Mouse (Mus musculus): ENCODE data around the gene Znrf3. TPM values are rescaled to one million over a fixed set of nuclear protein-coding genes. Genes with fewer than 3 reads are reported as not detected.

Znrf3 gene
- polyA plus RNA-seq, 1 experiment from 2014 or later, result 11.7 TPM

GRCm38 (mm10) chr11:5380275-5380674, 64.4 kb downstream of the Znrf3 start:
- no peak for DNase-seq (ENCODE audit: low spot score)
- H3K4me2 ChIP-seq (ENCODE audit: low read depth, low read length), result no peak overlapping the region
- no peaks in the 10 kb centered on the region for H3K27me3 ChIP-seq (ENCODE audit: control insufficient read depth, insufficient read depth, low read length)
- no peaks in the 10 kb centered on the region for H3K9me3 ChIP-seq (replicated peaks; ENCODE audit: control insufficient read depth, low read length)
- no peaks in the 10 kb centered on the region for H3K36me3 ChIP-seq (replicated peaks; ENCODE audit: control insufficient read depth, insufficient read depth, low read depth, low read length)
- ATAC-seq (replicated peaks; ENCODE audit: insufficient number of reproducible peaks, low FRiP score, low TSS enrichment, low read depth), result no peak
- peaks cover 2% of the 10 kb centered on the region; the same call in 1 of the 2 replicates for H3K4me1 ChIP-seq (ENCODE audit: control insufficient read depth, insufficient read depth, low read length)
- no peak overlapping the region for H3K4me3 ChIP-seq (ENCODE audit: low read depth, low read length)
- H3K9ac ChIP-seq (replicated peaks; ENCODE audit: low read length), result no peak overlapping the region
- WGBS, result 84% methylated on average over 3 of the region's 3 CpGs
- H3K27ac ChIP-seq (replicated peaks; ENCODE audit: low read depth, low read length), result no peak overlapping the region

DNA sequence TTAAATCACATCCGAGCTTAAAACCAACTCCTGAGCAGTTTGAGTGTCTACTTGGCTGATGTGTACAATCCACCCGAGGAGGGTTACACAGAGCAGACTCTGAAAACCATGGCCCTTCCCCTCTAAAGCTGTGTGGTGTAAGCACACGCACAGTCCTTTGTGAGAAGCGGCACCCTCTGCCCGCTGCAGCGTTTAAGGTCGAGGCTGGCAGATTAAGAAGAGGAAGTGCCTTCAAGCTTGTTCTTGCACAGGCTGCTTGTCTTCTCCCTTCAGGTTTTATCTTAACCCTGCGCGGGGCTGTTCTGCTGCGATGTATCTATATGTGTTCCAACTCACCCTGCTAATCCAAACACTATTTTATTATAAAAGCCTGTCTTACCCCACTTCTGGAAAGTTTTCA, 75.5 kb downstream of the Znrf3 start:
- Histone ChIP-seq H3K9me3 (replicated peaks; ENCODE audit: control insufficient read depth, low read length) (no peaks in the 10 kb centered on the region), H3K27me3 (ENCODE audit: control insufficient read depth, insufficient read depth, low read length) (no peaks in the 10 kb centered on the region), H3K36me3 (replicated peaks; ENCODE audit: control insufficient read depth, insufficient read depth, low read depth, low read length) (no peaks in the 10 kb centered on the region), H3K4me3 (ENCODE audit: low read depth, low read length) (no peak overlapping the region), H3K9ac (replicated peaks; ENCODE audit: low read length) (no peak overlapping the region), H3K27ac (replicated peaks; ENCODE audit: low read depth, low read length) (no peak overlapping the region), H3K4me1 (ENCODE audit: control insufficient read depth, insufficient read depth, low read length) (no peaks in the 10 kb centered on the region), H3K4me2 (ENCODE audit: low read depth, low read length) (no peak overlapping the region)
- 73% methylated on average over 10 of the region's 10 CpGs for WGBS
- DNase-seq (ENCODE audit: low spot score) (no peak), ATAC-seq (replicated peaks; ENCODE audit: insufficient number of reproducible peaks, low FRiP score, low TSS enrichment, low read depth) (no peak)

DNA sequence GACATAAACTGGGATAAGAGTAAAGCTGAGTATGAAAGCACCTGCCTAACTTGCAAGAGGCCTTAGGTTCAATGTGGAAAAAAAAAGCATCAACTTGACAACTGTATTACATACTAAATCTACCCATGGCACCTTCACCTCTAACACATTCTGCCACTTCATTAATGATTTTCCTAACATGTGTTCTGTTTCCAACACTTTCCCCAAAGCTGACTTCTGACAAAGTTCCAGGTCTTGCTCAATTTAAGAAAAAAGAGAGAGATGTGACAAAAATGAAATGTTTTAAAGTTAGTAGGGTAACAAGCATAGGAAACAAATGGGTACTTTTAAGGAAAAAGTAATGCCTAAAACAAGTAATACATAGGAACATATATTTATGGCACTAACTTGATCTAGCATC, 76.2 kb downstream of the Znrf3 start:
- H3K27me3 ChIP-seq (ENCODE audit: control insufficient read depth, insufficient read depth, low read length), result no peaks in the 10 kb centered on the region
- DNase-seq (ENCODE audit: low spot score) (no peak), ATAC-seq (replicated peaks; ENCODE audit: insufficient number of reproducible peaks, low FRiP score, low TSS enrichment, low read depth) (no peak)
- no peaks in the 10 kb centered on the region for H3K9me3 ChIP-seq (replicated peaks; ENCODE audit: control insufficient read depth, low read length)
- no peak overlapping the region for H3K4me3 ChIP-seq (ENCODE audit: low read depth, low read length)
- no peaks in the 10 kb centered on the region for H3K4me1 ChIP-seq (ENCODE audit: control insufficient read depth, insufficient read depth, low read length)
- H3K4me2 ChIP-seq (ENCODE audit: low read depth, low read length), result no peak overlapping the region
- H3K36me3 ChIP-seq (replicated peaks; ENCODE audit: control insufficient read depth, insufficient read depth, low read depth, low read length), result no peaks in the 10 kb centered on the region
- no peak overlapping the region for H3K9ac ChIP-seq (replicated peaks; ENCODE audit: low read length)
- no peak overlapping the region for H3K27ac ChIP-seq (replicated peaks; ENCODE audit: low read depth, low read length)

DNA sequence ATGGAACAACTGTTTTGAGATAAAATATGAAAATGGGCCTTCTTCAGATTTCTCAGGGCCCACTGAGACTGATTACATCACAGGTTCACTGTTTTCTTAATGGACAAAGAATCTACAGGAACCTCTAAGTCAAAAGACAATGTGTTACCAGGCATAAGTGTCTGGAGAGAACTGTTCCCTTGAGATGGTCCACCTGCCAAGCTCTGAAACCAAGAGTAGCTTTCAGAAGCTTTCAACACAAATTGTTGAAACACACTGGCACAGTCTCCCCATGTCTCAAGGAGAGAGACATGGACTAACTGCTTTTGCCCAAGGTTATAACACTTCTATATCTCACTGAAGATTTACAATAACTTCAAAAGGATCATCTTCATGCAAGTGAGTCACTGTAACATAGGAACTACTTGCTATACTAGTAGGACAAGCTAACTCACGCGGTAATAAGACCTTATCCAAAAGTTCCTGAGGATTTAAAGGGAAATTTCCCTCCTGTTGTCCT, 89.3 kb downstream of the Znrf3 start:
- no peaks in the 10 kb centered on the region for H3K9me3 ChIP-seq (replicated peaks; ENCODE audit: control insufficient read depth, low read length)
- H3K4me1 ChIP-seq (ENCODE audit: control insufficient read depth, insufficient read depth, low read length), result no peaks in the 10 kb centered on the region
- H3K27ac ChIP-seq (replicated peaks; ENCODE audit: low read depth, low read length), result no peak overlapping the region
- H3K36me3 ChIP-seq (replicated peaks; ENCODE audit: control insufficient read depth, insufficient read depth, low read depth, low read length), result no peaks in the 10 kb centered on the region
- H3K9ac ChIP-seq (replicated peaks; ENCODE audit: low read length), result no peak overlapping the region
- DNase-seq (ENCODE audit: low spot score) (no peak), ATAC-seq (replicated peaks; ENCODE audit: insufficient number of reproducible peaks, low FRiP score, low TSS enrichment, low read depth) (no peak)
- no peak overlapping the region for H3K4me3 ChIP-seq (ENCODE audit: low read depth, low read length)
- WGBS, result 98% methylated on average over 2 of the region's 2 CpGs
- no peaks in the 10 kb centered on the region for H3K27me3 ChIP-seq (ENCODE audit: control insufficient read depth, insufficient read depth, low read length)
- no peak overlapping the region for H3K4me2 ChIP-seq (ENCODE audit: low read depth, low read length)

DNA sequence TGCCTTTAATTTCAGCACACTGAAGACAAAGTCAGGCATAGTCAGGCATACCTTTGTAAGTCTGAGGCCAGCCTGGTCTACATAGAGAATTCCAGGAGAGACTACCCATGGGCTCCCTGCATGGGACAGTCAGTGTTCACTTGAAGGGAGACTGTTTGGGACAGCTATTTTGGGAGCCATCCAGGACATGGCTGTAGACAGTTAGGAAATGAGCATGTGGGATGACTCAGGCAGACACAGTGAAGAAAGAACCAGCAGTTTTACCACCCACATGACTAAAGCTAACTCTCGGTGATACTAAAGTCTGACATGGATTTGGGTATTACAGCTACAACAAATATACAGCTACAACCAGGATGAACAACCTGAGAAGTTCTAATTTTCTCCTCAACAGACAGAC, 89.9 kb downstream of the Znrf3 start:
- no peak overlapping the region for H3K4me2 ChIP-seq (ENCODE audit: low read depth, low read length)
- DNase-seq (ENCODE audit: low spot score), result no peak
- H3K9ac ChIP-seq (replicated peaks; ENCODE audit: low read length), result no peak overlapping the region
- H3K27me3 ChIP-seq (ENCODE audit: control insufficient read depth, insufficient read depth, low read length), result no peaks in the 10 kb centered on the region
- WGBS, result 97% methylated on average over 1 of the region's 1 CpGs
- no peak overlapping the region for H3K27ac ChIP-seq (replicated peaks; ENCODE audit: low read depth, low read length)
- ATAC-seq (replicated peaks; ENCODE audit: insufficient number of reproducible peaks, low FRiP score, low TSS enrichment, low read depth), result no peak
- H3K4me1 ChIP-seq (ENCODE audit: control insufficient read depth, insufficient read depth, low read length), result no peaks in the 10 kb centered on the region
- H3K4me3 ChIP-seq (ENCODE audit: low read depth, low read length), result no peak overlapping the region
- H3K36me3 ChIP-seq (replicated peaks; ENCODE audit: control insufficient read depth, insufficient read depth, low read depth, low read length), result no peaks in the 10 kb centered on the region
- H3K9me3 ChIP-seq (replicated peaks; ENCODE audit: control insufficient read depth, low read length), result no peaks in the 10 kb centered on the region

DNA sequence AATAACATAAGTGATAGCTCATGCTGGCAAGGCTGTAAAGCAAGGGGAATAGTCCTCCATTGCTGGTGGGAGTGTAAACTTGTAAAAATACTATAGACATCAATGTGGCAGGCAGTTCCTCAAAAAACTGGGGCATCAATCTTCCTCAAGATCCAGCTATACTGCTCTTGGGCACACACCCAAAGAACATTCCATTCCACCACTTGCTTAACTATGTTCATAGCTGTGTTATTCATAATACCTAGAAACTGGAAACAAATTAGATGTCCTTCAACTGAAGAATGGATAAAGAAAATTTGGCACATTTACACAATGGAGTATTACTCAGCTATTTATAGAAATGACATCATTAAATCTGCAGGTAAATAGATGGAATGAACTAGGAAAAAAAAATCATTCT, 91.6 kb downstream of the Znrf3 start:
- Histone ChIP-seq H3K4me1 (ENCODE audit: control insufficient read depth, insufficient read depth, low read length) (no peaks in the 10 kb centered on the region), H3K9me3 (replicated peaks; ENCODE audit: control insufficient read depth, low read length) (no peaks in the 10 kb centered on the region), H3K4me3 (ENCODE audit: low read depth, low read length) (no peak overlapping the region), H3K4me2 (ENCODE audit: low read depth, low read length) (no peak overlapping the region), H3K9ac (replicated peaks; ENCODE audit: low read length) (no peak overlapping the region), H3K27ac (replicated peaks; ENCODE audit: low read depth, low read length) (no peak overlapping the region), H3K36me3 (replicated peaks; ENCODE audit: control insufficient read depth, insufficient read depth, low read depth, low read length) (no peaks in the 10 kb centered on the region), H3K27me3 (ENCODE audit: control insufficient read depth, insufficient read depth, low read length) (no peaks in the 10 kb centered on the region)
- DNase-seq (ENCODE audit: low spot score) (no peak), ATAC-seq (replicated peaks; ENCODE audit: insufficient number of reproducible peaks, low FRiP score, low TSS enrichment, low read depth) (no peak)

- Histone ChIP-seq H3K4me2 (ENCODE audit: low read depth, low read length) (no peak overlapping the region), H3K27me3 (ENCODE audit: control insufficient read depth, insufficient read depth, low read length) (no peaks in the 10 kb centered on the region), H3K4me3 (ENCODE audit: low read depth, low read length) (no peak overlapping the region), H3K4me1 (ENCODE audit: control insufficient read depth, insufficient read depth, low read length) (no peaks in the 10 kb centered on the region), H3K36me3 (replicated peaks; ENCODE audit: control insufficient read depth, insufficient read depth, low read depth, low read length) (no peaks in the 10 kb centered on the region), H3K9me3 (replicated peaks; ENCODE audit: control insufficient read depth, low read length) (no peaks in the 10 kb centered on the region), H3K27ac (replicated peaks; ENCODE audit: low read depth, low read length) (no peak overlapping the region), H3K9ac (replicated peaks; ENCODE audit: low read length) (no peak overlapping the region)
- DNase-seq (ENCODE audit: low spot score), result no peak
- ATAC-seq (replicated peaks; ENCODE audit: insufficient number of reproducible peaks, low FRiP score, low TSS enrichment, low read depth), result no peak
- WGBS, result 95% methylated on average over 5 of the region's 5 CpGs
Measured at GRCm38 (mm10) chr11:5349483-5349882, 95.2 kb downstream of the Znrf3 start.

DNA sequence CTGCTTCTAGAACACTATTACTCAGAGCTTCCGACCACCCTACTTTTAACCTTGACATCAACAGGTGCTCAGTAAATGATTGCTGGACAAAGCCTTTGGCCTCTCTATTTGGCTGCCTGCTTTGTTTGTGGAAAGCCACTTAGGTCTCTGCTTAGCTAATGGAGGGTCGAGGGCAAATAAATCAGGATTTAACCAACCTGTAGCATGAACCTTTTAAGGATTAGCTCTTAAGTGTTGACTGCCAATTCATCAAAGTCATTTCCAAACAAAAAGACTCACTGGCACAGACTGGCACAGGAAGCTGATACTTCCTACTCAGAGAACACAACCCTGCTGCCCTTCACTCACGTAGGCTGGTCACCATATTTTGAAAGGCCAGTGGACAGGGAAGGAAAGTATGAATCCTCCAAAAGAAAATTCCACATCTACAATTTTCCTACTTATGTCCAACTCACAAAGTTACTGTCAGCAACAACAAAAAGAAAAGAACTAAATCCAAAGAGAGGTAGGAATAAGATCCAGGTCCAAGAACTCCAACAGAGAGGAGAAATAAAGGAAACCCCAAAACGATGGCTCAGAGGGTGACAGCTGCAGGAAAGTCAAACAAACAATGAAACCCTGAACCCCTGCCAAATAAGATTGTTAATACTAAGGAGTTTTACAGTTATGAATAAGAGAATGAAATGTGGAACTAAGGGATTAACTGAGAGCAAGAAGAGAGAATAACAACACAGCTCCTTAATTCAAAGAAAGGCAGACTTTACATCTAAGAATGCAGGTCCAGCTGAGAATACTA, 97.6 kb downstream of the Znrf3 start:
- no peaks in the 10 kb centered on the region for H3K27me3 ChIP-seq (ENCODE audit: control insufficient read depth, insufficient read depth, low read length)
- H3K27ac ChIP-seq (replicated peaks; ENCODE audit: low read depth, low read length), result no peak overlapping the region
- H3K9me3 ChIP-seq (replicated peaks; ENCODE audit: control insufficient read depth, low read length), result no peaks in the 10 kb centered on the region
- no peaks in the 10 kb centered on the region for H3K36me3 ChIP-seq (replicated peaks; ENCODE audit: control insufficient read depth, insufficient read depth, low read depth, low read length)
- no peak overlapping the region for H3K9ac ChIP-seq (replicated peaks; ENCODE audit: low read length)
- H3K4me1 ChIP-seq (ENCODE audit: control insufficient read depth, insufficient read depth, low read length), result no peaks in the 10 kb centered on the region
- no peak overlapping the region for H3K4me3 ChIP-seq (ENCODE audit: low read depth, low read length)
- H3K4me2 ChIP-seq (ENCODE audit: low read depth, low read length), result no peak overlapping the region
- DNase-seq (ENCODE audit: low spot score) (no peak), ATAC-seq (replicated peaks; ENCODE audit: insufficient number of reproducible peaks, low FRiP score, low TSS enrichment, low read depth) (no peak)
- 71% methylated on average over 4 of the region's 4 CpGs for WGBS
